Mouse (Mus musculus) testis, adult 2 months (tissue): ENCODE data around the gene Gm42906. TPM values are rescaled to one million over a fixed set of nuclear protein-coding genes. Genes with fewer than 3 reads are reported as not detected.

Experiments used
- H3K27ac ChIP-seq: fragments of 200-500 bp; 2 replicates; pipeline ENCODE4 v1.5.1; 2012; ENCODE audit warnings: low read depth, low read length; ENCODE audit not compliant: control insufficient read depth, insufficient read depth
- H3K27me3 ChIP-seq: fragments of 200-500 bp; 2 replicates; pipeline ENCODE4 v1.6.1; 2012; ENCODE audit warnings: mild to moderate bottlenecking, low read length, moderate library complexity; ENCODE audit not compliant: control insufficient read depth, insufficient read depth
- H3K36me3 ChIP-seq: fragments of 200-500 bp; 2 replicates; pipeline ENCODE4 v1.6.1; 2012; ENCODE audit warnings: mild to moderate bottlenecking, low read length; ENCODE audit not compliant: control insufficient read depth, insufficient read depth
- H3K4me1 ChIP-seq: fragments of 200-500 bp; 2 replicates; pipeline ENCODE4 v1.6.1; 2012; ENCODE audit warnings: low read length; ENCODE audit not compliant: control insufficient read depth, insufficient read depth
- H3K4me3 ChIP-seq: fragments of 200-500 bp; 2 replicates; pipeline ENCODE4 v1.5.1; 2012; ENCODE audit warnings: low read depth, mild to moderate bottlenecking, low read length, moderate library complexity, mixed read lengths; ENCODE audit not compliant: control insufficient read depth
- CTCF ChIP-seq: fragments of 200-500 bp; IDR thresholded peaks from 2 replicates; pipeline ENCODE4 v1.5.1; 2012; ENCODE audit warnings: low read depth, mild to moderate bottlenecking, inconsistent platforms, low read length, moderate library complexity; ENCODE audit not compliant: control insufficient read depth, insufficient read depth, insufficient replicate concordance
- POLR2A ChIP-seq: fragments of 200-500 bp; IDR thresholded peaks from 2 replicates; pipeline ENCODE4 v1.6.1; 2012; ENCODE audit warnings: low read depth, mild to moderate bottlenecking, inconsistent platforms, low read length, moderate library complexity; ENCODE audit not compliant: control insufficient read depth
- polyA plus RNA-seq: library from polyadenylated mRNA; depleted of rRNA; stranded (reverse); fragments of >200 nt; gene quantifications from 2 replicates; pipeline ENCODE4 v1.2.3, GENCODE M21; 2012

Gm42906 gene
- polyA plus RNA-seq, 1 experiment: not detected

- TF ChIP-seq POLR2A (no peak), CTCF (no peak)
- H3K4me3 ChIP-seq: no peak overlapping the region
- H3K4me1 ChIP-seq: no peaks in the 10 kb centered on the region
- H3K27ac ChIP-seq: no peak overlapping the region
- H3K36me3 ChIP-seq: no peaks in the 10 kb centered on the region
- no peaks in the 10 kb centered on the region for H3K27me3 ChIP-seq
These were observed 347.7 kb downstream of the Gm42906 start for GRCm38 (mm10) chr5:151080276-151080675.

DNA sequence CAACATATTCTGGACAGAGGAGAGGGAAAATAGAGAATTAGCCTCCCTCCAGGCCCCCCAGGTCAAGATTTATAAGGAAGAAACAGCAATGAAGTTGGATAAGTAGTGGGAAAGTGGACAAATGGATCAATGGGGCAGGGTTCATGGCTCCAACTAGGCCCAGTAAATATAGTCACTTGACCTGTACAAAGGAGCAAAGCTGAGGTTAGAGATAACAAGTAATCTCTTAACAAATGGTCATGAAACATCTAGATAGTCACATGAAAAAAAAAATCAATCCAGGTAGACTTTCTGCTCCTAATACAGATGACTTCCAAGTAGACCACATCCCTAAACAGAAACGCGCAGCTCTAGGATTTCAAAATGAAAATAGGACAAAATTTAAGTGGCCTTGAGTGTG is 350.0 kb downstream of the Gm42906 start:
- no peaks in the 10 kb centered on the region for H3K4me1 ChIP-seq
- no peak overlapping the region for H3K27ac ChIP-seq
- H3K4me3 ChIP-seq: no peak overlapping the region
- H3K36me3 ChIP-seq: no peaks in the 10 kb centered on the region
- TF ChIP-seq CTCF (no peak), POLR2A (no peak)
- H3K27me3 ChIP-seq: no peaks in the 10 kb centered on the region

- Histone ChIP-seq H3K27me3 (no peaks in the 10 kb centered on the region), H3K36me3 (no peaks in the 10 kb centered on the region), H3K4me3 (no peak overlapping the region), H3K27ac (no peak overlapping the region), H3K4me1 (no peaks in the 10 kb centered on the region)
- TF ChIP-seq POLR2A (no peak), CTCF (no peak)
These were observed 351.0 kb downstream of the Gm42906 start for GRCm38 (mm10) chr5:151076917-151077316.

DNA sequence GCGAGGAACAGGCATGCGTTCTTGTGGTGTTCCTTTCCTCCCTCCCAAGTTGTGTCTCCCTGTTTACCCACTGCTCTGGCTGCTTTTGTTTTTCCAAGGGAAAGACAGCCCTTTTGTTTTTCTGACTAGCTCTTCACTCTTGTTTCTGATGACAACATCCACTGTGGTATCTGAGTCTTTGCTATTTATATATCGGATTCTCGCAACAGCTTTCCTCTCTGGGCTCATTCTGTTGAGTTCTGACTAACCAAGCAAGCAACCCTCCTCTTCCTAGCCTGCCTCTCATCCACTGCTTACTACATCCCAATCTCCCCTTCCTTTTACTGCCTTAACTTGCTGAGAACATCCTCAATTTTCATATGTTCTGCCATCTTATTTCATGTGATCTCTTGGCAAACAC is 353.7 kb downstream of the Gm42906 start:
- TF ChIP-seq CTCF: no peak
- no peak for TF ChIP-seq POLR2A
- no peaks in the 10 kb centered on the region for H3K4me1 ChIP-seq

GRCm38 (mm10) chr5:151071430-151071829 is 356.5 kb downstream of the Gm42906 start:
- TF ChIP-seq POLR2A (no peak), CTCF (no peak)
- no peaks in the 10 kb centered on the region for H3K4me1 ChIP-seq
- no peaks in the 10 kb centered on the region for H3K27me3 ChIP-seq
- no peaks in the 10 kb centered on the region for H3K36me3 ChIP-seq
- H3K27ac ChIP-seq: no peak overlapping the region
- H3K4me3 ChIP-seq: no peak overlapping the region

More for the DNA sequence above, 353.7 kb downstream of the Gm42906 start:
- H3K36me3 ChIP-seq: no peaks in the 10 kb centered on the region
- no peaks in the 10 kb centered on the region for H3K27me3 ChIP-seq
- H3K4me3 ChIP-seq: no peak overlapping the region
- no peak overlapping the region for H3K27ac ChIP-seq

- no peaks in the 10 kb centered on the region for H3K36me3 ChIP-seq
These were observed 357.1 kb downstream of the Gm42906 start for GRCm38 (mm10) chr5:151070896-151071295.

DNA sequence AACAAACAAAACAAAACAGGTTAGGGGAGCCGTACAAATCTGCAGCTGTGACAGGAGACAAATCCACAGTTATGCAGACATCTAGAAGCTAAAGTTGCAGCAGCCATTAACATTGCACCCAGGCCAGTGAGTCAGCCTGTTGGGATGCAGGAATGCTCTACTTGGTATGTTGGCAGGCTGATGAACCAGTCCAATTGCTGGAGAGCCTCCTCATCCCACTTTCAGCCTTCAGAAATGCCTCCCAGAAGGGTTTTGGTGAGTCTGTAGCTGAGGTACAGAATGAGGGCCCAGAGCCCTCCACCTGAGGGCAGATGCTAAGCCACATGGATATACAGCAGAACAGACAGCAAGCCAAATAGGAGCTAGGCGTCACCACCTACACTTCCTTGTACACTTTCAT is 358.4 kb downstream of the Gm42906 start:
- Histone ChIP-seq H3K36me3 (no peaks in the 10 kb centered on the region), H3K27ac (no peak overlapping the region)
- TF ChIP-seq CTCF (no peak), POLR2A (no peak)

More at GRCm38 (mm10) chr5:151070896-151071295, 357.1 kb downstream of the Gm42906 start:
- TF ChIP-seq POLR2A (no peak), CTCF (no peak)
- Histone ChIP-seq H3K4me1 (no peaks in the 10 kb centered on the region), H3K27me3 (no peaks in the 10 kb centered on the region), H3K27ac (no peak overlapping the region), H3K4me3 (no peak overlapping the region)

DNA sequence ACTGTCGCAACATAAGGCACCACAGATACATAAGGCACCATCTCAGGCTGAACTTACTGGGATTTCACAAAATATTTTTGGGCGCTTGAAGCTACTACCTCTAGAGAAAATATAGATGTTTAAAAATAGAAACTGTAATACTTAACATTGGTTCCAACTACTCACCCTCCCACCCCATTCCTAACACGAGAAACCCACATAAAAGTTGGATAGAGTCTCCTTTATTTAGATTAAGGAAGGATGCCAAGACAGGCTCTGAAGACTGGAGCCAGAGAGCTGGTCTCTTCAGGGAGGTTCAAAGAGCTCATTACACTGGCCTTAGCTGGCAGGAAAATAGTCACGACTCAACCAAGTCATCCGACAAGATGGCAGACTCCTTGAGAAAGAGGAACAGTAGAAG is 361.9 kb downstream of the Gm42906 start:
- Histone ChIP-seq H3K27me3 (no peaks in the 10 kb centered on the region), H3K4me1 (peaks cover 3% of the 10 kb centered on the region), H3K4me3 (no peak overlapping the region), H3K36me3 (no peaks in the 10 kb centered on the region), H3K27ac (no peak overlapping the region)
- TF ChIP-seq CTCF (no peak), POLR2A (no peak)

More for the DNA sequence above, 358.4 kb downstream of the Gm42906 start:
- Histone ChIP-seq H3K27me3 (no peaks in the 10 kb centered on the region), H3K4me3 (no peak overlapping the region), H3K4me1 (no peaks in the 10 kb centered on the region)
